Mouse (Mus musculus) ES-CJ7 (cell line): ENCODE data around the gene Pwwp2b.

Source experiments
- DNase-seq: peaks from one replicate; pipeline ENCODE4 v3.0.0; 2011; ENCODE audit warnings: low read depth, low spot score

Gene Pwwp2b

GRCm38 (mm10) chr7:139296552-139297100 lies 48.3 kb downstream of the Pwwp2b start:
- peak; percentile 61 for DNase-seq

- DNase-seq, result no peak
Observed at GRCm38 (mm10) chr7:139298446-139298845, 50.2 kb downstream of the Pwwp2b start.

GRCm38 (mm10) chr7:139299424-139299823 lies 51.1 kb downstream of the Pwwp2b start:
- peak; percentile 89 for DNase-seq

GRCm38 (mm10) chr7:139300423-139300822 lies 52.1 kb downstream of the Pwwp2b start:
- DNase-seq, result no peak

- DNase-seq, result no peak
Observed at GRCm38 (mm10) chr7:139301505-139301904, 53.2 kb downstream of the Pwwp2b start.

- DNase-seq, result no peak
Observed at GRCm38 (mm10) chr7:139302314-139302713, 54.0 kb downstream of the Pwwp2b start.

- peak; percentile 78 for DNase-seq
Observed at GRCm38 (mm10) chr7:139303280-139304011, 55.2 kb downstream of the Pwwp2b start.

- DNase-seq, result no peak
Observed at GRCm38 (mm10) chr7:139304322-139304721, 56.0 kb downstream of the Pwwp2b start.

- no peak for DNase-seq
Observed at GRCm38 (mm10) chr7:139307056-139307455, 58.8 kb downstream of the Pwwp2b start.

- DNase-seq, result no peak
Observed at GRCm38 (mm10) chr7:139308140-139308895, 60.0 kb downstream of the Pwwp2b start.

- no peak for DNase-seq
Observed at GRCm38 (mm10) chr7:139309106-139309505, 60.8 kb downstream of the Pwwp2b start.

- no peak for DNase-seq
Observed at GRCm38 (mm10) chr7:139310487-139310951, 62.2 kb downstream of the Pwwp2b start.

GRCm38 (mm10) chr7:139312686-139313085 lies 64.4 kb downstream of the Pwwp2b start:
- no peak for DNase-seq

- DNase-seq, result no peak
Observed at GRCm38 (mm10) chr7:139313413-139313812, 65.1 kb downstream of the Pwwp2b start.

- DNase-seq, result no peak
Observed at GRCm38 (mm10) chr7:139314716-139315115, 66.4 kb downstream of the Pwwp2b start.

- no peak for DNase-seq
Observed at GRCm38 (mm10) chr7:139319006-139319411, 70.7 kb downstream of the Pwwp2b start.
